Mouse (Mus musculus) MEL (cell line): Measurements from ENCODE around the gene Bbs9.

Source experiments
- CTCF ChIP-seq, 3 experiments: IDR thresholded peaks in 2 of 3; conservative IDR thresholded peaks in 1 of 3; 2 replicates each; pipeline ENCODE4 v1.5.1; 2011 to 2012; ENCODE audit warnings: low read length in 3 of 3, low read depth in 2 of 3, mild to moderate bottlenecking in 2 of 3, improper control_type of control experiment in 1 of 3, inconsistent platforms in 1 of 3, mixed read lengths in 1 of 3, moderate library complexity in 1 of 3; ENCODE audit not compliant: control insufficient read depth in 1 of 3, insufficient read depth in 1 of 3, poor library complexity in 1 of 3, severe bottlenecking in 1 of 3
- EP300 ChIP-seq, 2 experiments: IDR thresholded peaks; 2 replicates each; pipeline ENCODE4 v1.6.1; 2011; ENCODE audit warnings: improper control_type of control experiment in 2 of 2, low read length in 2 of 2, low read depth in 1 of 2, mild to moderate bottlenecking in 1 of 2
- GATA1 ChIP-seq: IDR thresholded peaks from 2 replicates; pipeline ENCODE4 v1.6.1; 2011; ENCODE audit warnings: low read depth, low read length, improper control_type of control experiment
- HCFC1 ChIP-seq: IDR thresholded peaks from 2 replicates; pipeline ENCODE4 v1.6.1; 2012; ENCODE audit warnings: low read depth, mild to moderate bottlenecking, inconsistent platforms, low read length, improper control_type of control experiment, moderate library complexity
- POLR2A ChIP-seq, 2 experiments: IDR thresholded peaks; 2 replicates each; pipeline ENCODE4 v1.6.1; 2011 to 2012; ENCODE audit warnings: low read length in 2 of 2, mild to moderate bottlenecking in 2 of 2, control low read depth in 1 of 2, improper control_type of control experiment in 1 of 2, low read depth in 1 of 2, moderate library complexity in 1 of 2; ENCODE audit not compliant: control insufficient read depth in 1 of 2, insufficient read depth in 1 of 2, poor library complexity in 1 of 2
- ZKSCAN1 ChIP-seq: IDR thresholded peaks from 2 replicates; pipeline ENCODE4 v1.6.1; 2012; ENCODE audit warnings: low read depth, mild to moderate bottlenecking, inconsistent platforms, low read length, improper control_type of control experiment, moderate library complexity

DNA sequence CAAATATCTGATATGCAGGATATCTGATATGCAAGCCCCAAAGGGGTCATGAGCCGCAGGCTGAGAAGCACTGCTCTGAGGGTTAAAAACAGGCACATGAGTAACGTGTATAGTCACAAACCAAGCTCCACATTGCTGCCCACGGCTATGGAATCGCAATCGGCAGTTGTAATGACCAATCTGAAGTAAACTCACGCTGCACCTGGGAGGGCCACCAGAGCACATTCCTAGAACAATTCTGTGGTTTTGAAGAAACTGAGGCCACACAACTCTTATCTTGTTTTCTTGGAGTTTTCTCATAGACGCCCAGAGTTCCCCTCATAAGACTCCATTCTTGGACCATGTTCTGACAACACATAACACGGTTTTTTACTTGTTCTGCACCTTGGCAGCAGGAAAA, 334.9 kb downstream of the Bbs9 start:
- TF ChIP-seq CTCF (IDR thresholded peaks at IDR 0.05 in 2 of 3, conservative IDR thresholded peaks at IDR 0.05 in 1 of 3; ENCODE audit: control insufficient read depth in 1 of 3, insufficient read depth in 1 of 3, low read depth in 2 of 3, low read length in 3 of 3, poor library complexity in 1 of 3, severe bottlenecking in 1 of 3) = no peak
- TF ChIP-seq POLR2A (IDR thresholded peaks at IDR 0.05; ENCODE audit: control insufficient read depth in 1 of 2, insufficient read depth in 1 of 2, low read depth in 1 of 2, low read length in 2 of 2, poor library complexity in 1 of 2) = no peak
- TF ChIP-seq ZKSCAN1 = no peak
- peak; percentile 36 to 60 for TF ChIP-seq EP300 (IDR thresholded peaks at IDR 0.05; ENCODE audit: low read depth in 1 of 2, low read length in 2 of 2)
- peak; percentile 45; the same call in 1 of the 2 replicates for TF ChIP-seq HCFC1
- TF ChIP-seq GATA1 = peak; percentile 30
